Mouse (Mus musculus) lung, embryonic 16.5 days (tissue): Measurements from ENCODE around the gene Pex14. TPM values are rescaled to one million over a fixed set of nuclear protein-coding genes. Genes with fewer than 3 reads are reported as not detected.

Experiments used
- ATAC-seq: fragments of 200-750 bp; cut with Nextera tagmentation; 2 replicates; pipeline ENCODE4 v1.8.0; 2017; ENCODE audit warnings: low read depth, mild to moderate bottlenecking, moderate library complexity
- H3K27ac ChIP-seq: fragments of 300-500 bp; sonication (generic); 2 replicates; pipeline ENCODE4 v1.5.1; 2014; ENCODE audit warnings: mild to moderate bottlenecking, control low read depth, low read length
- H3K27me3 ChIP-seq: fragments of 300-500 bp; sonication (generic); 2 replicates; pipeline ENCODE4 v1.6.1; 2014; ENCODE audit warnings: low read depth, low read length, mixed read lengths; ENCODE audit not compliant: control insufficient read depth, insufficient read depth
- H3K36me3 ChIP-seq: fragments of 300-500 bp; sonication (generic); 2 replicates; pipeline ENCODE4 v1.6.1; 2014; ENCODE audit warnings: low read length; ENCODE audit not compliant: control insufficient read depth, insufficient read depth
- H3K4me1 ChIP-seq: fragments of 300-500 bp; sonication (generic); replicated peaks from 2 replicates; pipeline ENCODE4 v1.6.1; 2014; ENCODE audit warnings: low read length, mixed read lengths; ENCODE audit not compliant: control insufficient read depth, insufficient read depth
- H3K4me2 ChIP-seq: fragments of 300-500 bp; sonication (generic); 2 replicates; pipeline ENCODE4 v1.6.1; 2014; ENCODE audit warnings: low read depth, low read length, control low read depth
- H3K4me3 ChIP-seq: fragments of 300-500 bp; sonication (generic); 2 replicates; pipeline ENCODE4 v1.5.1; 2014; ENCODE audit warnings: mild to moderate bottlenecking, low read length, control low read depth
- H3K9ac ChIP-seq: fragments of 300-500 bp; sonication (generic); 2 replicates; pipeline ENCODE4 v1.6.1; 2014; ENCODE audit warnings: low read length, control low read depth
- H3K9me3 ChIP-seq: fragments of 300-500 bp; sonication (generic); 2 replicates; pipeline ENCODE4 v1.6.1; 2016; ENCODE audit warnings: low read length; ENCODE audit not compliant: control insufficient read depth
- WGBS: fragments of 180-500 bp; shearing (Covaris S2); extraction: QIAGEN DNeasy Blood & Tissue Kit; methylation state at CpG from one replicate; pipeline ENCODE4 v1.1.7; 2014; 5-methylcytosine and 5-hydroxymethylcytosine counted together
- polyA plus RNA-seq: library from polyadenylated mRNA; unstranded; fragments of >200 nt; fragmentation: Nextera tagmentation; extraction: Ambion mirVana; gene quantifications from 2 replicates; pipeline ENCODE4 v1.2.1, GENCODE M21; 2015

The Pex14 gene
- polyA plus RNA-seq, 1 experiment from 2014 or later, result 48.8 TPM

DNA sequence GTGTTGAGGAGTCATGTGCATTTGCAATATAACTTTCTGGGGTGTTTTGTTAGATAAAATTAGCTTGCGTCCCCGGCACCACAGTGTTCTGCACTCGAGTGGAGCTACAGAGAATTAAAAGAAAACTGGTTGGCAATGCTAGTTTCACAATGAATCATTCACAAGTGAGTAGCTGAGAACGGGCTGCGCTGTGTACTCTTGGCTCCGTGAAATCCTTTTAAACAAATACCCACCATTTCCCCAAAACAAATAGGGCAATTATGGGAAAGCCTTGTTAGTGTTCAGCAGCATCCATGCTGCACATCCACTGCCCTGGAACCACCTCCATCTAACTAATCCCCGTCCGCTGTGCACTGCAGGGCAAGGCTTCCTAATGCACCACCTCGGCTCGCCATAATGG is 74.4 kb downstream of the Pex14 start:
- H3K4me1 ChIP-seq, result peaks cover 4% of the 10 kb centered on the region; the same call in 1 of the 2 replicates
- WGBS, result 76% methylated on average over 10 of the region's 10 CpGs

GRCm38 (mm10) chr4:149021021-149021420 is 78.7 kb downstream of the Pex14 start:
- H3K4me1 ChIP-seq, result peaks cover 15% of the 10 kb centered on the region; the same call in 1 of the 2 replicates
- no peaks in the 10 kb centered on the region for H3K36me3 ChIP-seq
- no peaks in the 10 kb centered on the region for H3K27me3 ChIP-seq
- no peaks in the 10 kb centered on the region for H3K9me3 ChIP-seq
- no peak overlapping the region for H3K27ac ChIP-seq
- H3K4me2 ChIP-seq, result no peak overlapping the region
- ATAC-seq, result no peak
- H3K9ac ChIP-seq, result no peak overlapping the region
- no peak overlapping the region for H3K4me3 ChIP-seq

More for the DNA sequence above, 74.4 kb downstream of the Pex14 start:
- no peaks in the 10 kb centered on the region for H3K27me3 ChIP-seq
- no peak overlapping the region for H3K9ac ChIP-seq
- H3K9me3 ChIP-seq, result no peaks in the 10 kb centered on the region
- H3K4me2 ChIP-seq, result no peak overlapping the region
- ATAC-seq, result no peak
- H3K27ac ChIP-seq, result no peak overlapping the region
- no peaks in the 10 kb centered on the region for H3K36me3 ChIP-seq
- H3K4me3 ChIP-seq, result no peak overlapping the region

GRCm38 (mm10) chr4:149019456-149019855 is 80.2 kb downstream of the Pex14 start:
- peak; percentile 74; the same call in 1 of the 2 replicates for ATAC-seq
- Histone ChIP-seq H3K36me3 (no peaks in the 10 kb centered on the region), H3K4me3 (no peak overlapping the region), H3K9ac (no peak overlapping the region), H3K4me1 (peaks cover 15% of the 10 kb centered on the region; the same call in 1 of the 2 replicates), H3K27ac (peak overlapping the region; percentile 23), H3K27me3 (no peaks in the 10 kb centered on the region), H3K4me2 (no peak overlapping the region), H3K9me3 (no peaks in the 10 kb centered on the region)
- 48% methylated on average over 6 of the region's 6 CpGs for WGBS

DNA sequence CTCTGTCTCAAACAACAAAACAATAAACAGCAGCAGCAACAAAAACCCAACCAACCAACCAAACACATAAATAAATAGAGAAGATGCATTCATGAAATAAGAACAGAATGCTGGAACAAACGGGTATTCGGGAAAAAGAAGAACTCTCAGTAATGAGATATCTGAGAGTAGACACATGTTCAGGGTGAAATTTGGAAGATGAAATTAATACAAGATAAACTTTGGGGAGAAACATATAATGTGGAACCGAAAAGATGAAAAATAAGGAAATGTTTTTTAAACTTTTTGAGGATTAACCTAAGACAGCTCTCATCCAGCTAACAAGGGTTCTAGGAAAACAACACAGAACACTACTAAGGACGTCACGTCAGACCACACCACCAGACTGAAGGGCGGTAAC is 92.9 kb downstream of the Pex14 start:
- no peaks in the 10 kb centered on the region for H3K36me3 ChIP-seq
- ATAC-seq, result no peak
- H3K9me3 ChIP-seq, result no peaks in the 10 kb centered on the region
- no peak overlapping the region for H3K9ac ChIP-seq
- no peak overlapping the region for H3K4me3 ChIP-seq
- no peaks in the 10 kb centered on the region for H3K27me3 ChIP-seq
- H3K4me1 ChIP-seq, result no peaks in the 10 kb centered on the region
- no peak overlapping the region for H3K4me2 ChIP-seq
- no peak overlapping the region for H3K27ac ChIP-seq
- 83% methylated on average over 6 of the region's 6 CpGs for WGBS

- no peak overlapping the region for H3K4me3 ChIP-seq
- WGBS, result 92% methylated on average over 3 of the region's 3 CpGs
- H3K9me3 ChIP-seq, result no peaks in the 10 kb centered on the region
- H3K4me2 ChIP-seq, result no peak overlapping the region
- no peaks in the 10 kb centered on the region for H3K36me3 ChIP-seq
- no peaks in the 10 kb centered on the region for H3K4me1 ChIP-seq
- H3K9ac ChIP-seq, result no peak overlapping the region
- no peaks in the 10 kb centered on the region for H3K27me3 ChIP-seq
- H3K27ac ChIP-seq, result no peak overlapping the region
- ATAC-seq, result no peak
Measured at GRCm38 (mm10) chr4:149006107-149006506, 93.6 kb downstream of the Pex14 start.

DNA sequence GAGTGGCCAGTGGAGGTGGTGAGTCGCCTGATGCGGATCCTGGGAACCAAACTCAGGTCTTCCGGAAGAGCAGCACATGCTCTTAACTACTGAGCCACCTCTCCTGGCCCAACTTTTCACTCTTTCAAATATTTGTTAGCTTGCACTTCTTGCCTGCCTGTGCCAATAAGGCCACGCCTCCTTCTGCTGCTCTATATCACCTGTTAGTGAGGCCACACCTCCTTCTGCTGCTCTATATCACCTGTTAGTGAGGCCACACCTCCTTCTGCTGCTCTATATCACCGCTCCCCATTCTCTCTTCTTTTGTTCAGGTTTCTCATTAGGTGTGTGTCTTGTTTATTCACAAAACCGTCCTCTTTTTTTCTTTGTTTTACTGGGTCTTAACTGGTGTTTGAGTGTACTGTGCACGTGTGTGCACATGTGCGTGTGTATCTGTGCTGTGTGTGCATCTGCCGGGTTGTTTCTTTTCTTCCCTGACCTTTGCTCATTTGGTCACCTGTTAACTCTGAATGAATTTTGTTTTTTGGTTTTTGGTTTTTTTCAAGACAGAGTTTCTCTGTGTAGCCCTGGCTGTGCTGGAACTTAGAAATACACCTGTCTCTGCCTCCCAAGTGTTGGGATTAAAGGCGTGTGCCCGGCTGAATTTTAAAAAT is 97.1 kb downstream of the Pex14 start:
- H3K4me1 ChIP-seq, result no peaks in the 10 kb centered on the region
- H3K4me3 ChIP-seq, result no peak overlapping the region
- ATAC-seq, result no peak
- no peaks in the 10 kb centered on the region for H3K9me3 ChIP-seq
- H3K36me3 ChIP-seq, result no peaks in the 10 kb centered on the region
- no peaks in the 10 kb centered on the region for H3K27me3 ChIP-seq
- no peak overlapping the region for H3K4me2 ChIP-seq
- WGBS, result 84% methylated on average over 11 of the region's 11 CpGs
- H3K27ac ChIP-seq, result no peak overlapping the region
- H3K9ac ChIP-seq, result no peak overlapping the region

- no peak overlapping the region for H3K4me2 ChIP-seq
- WGBS, result 64% methylated on average over 5 of the region's 5 CpGs
- H3K27me3 ChIP-seq, result no peaks in the 10 kb centered on the region
- H3K9me3 ChIP-seq, result no peaks in the 10 kb centered on the region
- H3K9ac ChIP-seq, result no peak overlapping the region
- no peak overlapping the region for H3K27ac ChIP-seq
- no peak overlapping the region for H3K4me3 ChIP-seq
- H3K4me1 ChIP-seq, result no peaks in the 10 kb centered on the region
- no peak for ATAC-seq
- H3K36me3 ChIP-seq, result no peaks in the 10 kb centered on the region
Measured at GRCm38 (mm10) chr4:149001515-149001914, 98.2 kb downstream of the Pex14 start.

- H3K4me2 ChIP-seq, result no peak overlapping the region
- H3K4me1 ChIP-seq, result no peaks in the 10 kb centered on the region
- no peaks in the 10 kb centered on the region for H3K36me3 ChIP-seq
- H3K4me3 ChIP-seq, result no peak overlapping the region
- no peaks in the 10 kb centered on the region for H3K9me3 ChIP-seq
- ATAC-seq, result no peak
- WGBS, result 90% methylated on average over 6 of the region's 6 CpGs
- H3K27ac ChIP-seq, result no peak overlapping the region
- H3K9ac ChIP-seq, result no peak overlapping the region
- H3K27me3 ChIP-seq, result no peaks in the 10 kb centered on the region
Measured at GRCm38 (mm10) chr4:149000746-149001145, 98.9 kb downstream of the Pex14 start.

- no peak overlapping the region for H3K27ac ChIP-seq
- 54% methylated on average over 5 of the region's 5 CpGs for whole genome bisulfite sequencing
Measured at GRCm38 (mm10) chr4:148993948-148994347, 105.7 kb downstream of the Pex14 start.

More at GRCm38 (mm10) chr4:148993948-148994347, 105.7 kb downstream of the Pex14 start:
- no peak overlapping the region for H3K4me3 ChIP-seq
- H3K36me3 ChIP-seq, result no peaks in the 10 kb centered on the region
- no peak overlapping the region for H3K4me2 ChIP-seq
- H3K4me1 ChIP-seq, result peaks cover 2% of the 10 kb centered on the region; the same call in 1 of the 2 replicates
- H3K9me3 ChIP-seq, result no peaks in the 10 kb centered on the region
- no peak for ATAC-seq
- H3K27me3 ChIP-seq, result no peaks in the 10 kb centered on the region
- no peak overlapping the region for H3K9ac ChIP-seq
